Mouse (Mus musculus) limb, embryonic 15.5 days (tissue): ENCODE measurements at regions not wholly inside any gene's neighbourhood (a gene's known extent, or its start where the extent isn't known, plus 50 kb on each side); places are given as distances from the start of the nearest gene placed in this dataset.

ENCODE experiments used
- ATAC-seq: fragments of 200-750 bp; cut with Nextera tagmentation; 2 replicates; pipeline ENCODE4 v1.8.0; 2017; ENCODE audit warnings: low read depth, moderate TSS enrichment; ENCODE audit not compliant: insufficient number of reproducible peaks, low FRiP score, low TSS enrichment
- H3K27ac ChIP-seq: fragments of 300-500 bp; sonication (generic); 2 replicates; pipeline ENCODE4 v1.5.1; 2015; ENCODE audit warnings: moderate library complexity, mild to moderate bottlenecking, inconsistent platforms
- H3K27me3 ChIP-seq: fragments of 300-500 bp; sonication (generic); 2 replicates; pipeline ENCODE4 v1.6.1; 2015; ENCODE audit warnings: inconsistent platforms
- H3K36me3 ChIP-seq: fragments of 300-500 bp; sonication (generic); 2 replicates; pipeline ENCODE4 v1.6.1; 2015; ENCODE audit warnings: inconsistent platforms
- H3K4me1 ChIP-seq: fragments of 300-500 bp; sonication (generic); 2 replicates; pipeline ENCODE4 v1.6.1; 2015; ENCODE audit warnings: inconsistent platforms
- H3K4me2 ChIP-seq: fragments of 300-500 bp; sonication (generic); 2 replicates; pipeline ENCODE4 v1.6.1; 2015; ENCODE audit warnings: mild to moderate bottlenecking, inconsistent platforms
- H3K4me3 ChIP-seq: fragments of 300-500 bp; sonication (generic); 2 replicates; pipeline ENCODE4 v1.5.1; 2015; ENCODE audit warnings: mild to moderate bottlenecking, inconsistent platforms
- H3K9ac ChIP-seq: fragments of 300-500 bp; sonication (generic); 2 replicates; pipeline ENCODE4 v1.6.1; 2015; ENCODE audit warnings: inconsistent platforms
- H3K9me3 ChIP-seq: fragments of 300-500 bp; sonication (generic); 2 replicates; pipeline ENCODE4 v1.6.1; 2016; ENCODE audit warnings: inconsistent platforms
- WGBS: fragments of 180-500 bp; shearing (Covaris S2); methylation state at CpG from one replicate; pipeline ENCODE4 v1.1.7; 2015; 5-methylcytosine and 5-hydroxymethylcytosine counted together

DNA sequence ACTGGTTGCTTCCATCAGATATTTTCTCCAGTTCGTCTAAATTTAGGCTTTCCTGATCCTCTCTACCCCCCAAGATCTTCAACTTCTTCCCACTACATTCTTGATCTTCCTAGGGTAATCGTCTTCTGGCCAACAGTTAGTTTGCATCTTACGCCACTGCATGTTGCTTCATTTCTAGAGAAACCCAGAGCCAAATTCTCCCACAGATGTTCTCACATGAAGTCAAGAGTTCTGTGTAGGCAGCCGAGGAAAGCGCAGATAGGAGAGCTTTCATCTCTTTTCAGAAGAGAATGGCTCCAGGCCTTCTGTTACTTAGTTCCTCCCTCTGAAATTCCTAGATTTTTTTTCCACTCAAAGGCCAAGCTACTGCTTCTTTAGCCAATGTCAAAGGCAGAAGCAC lies 179.9 kb downstream of the Fgf10 start:
- Histone ChIP-seq H3K27ac (0 out of 2 replicates have a peak overlapping the region, but pooled peaks have one; percentile 2), H3K9ac (no peak overlapping the region), H3K4me2 (no peak overlapping the region), H3K27me3 (no peaks in the 10 kb centered on the region), H3K36me3 (no peaks in the 10 kb centered on the region), H3K4me1 (no peaks in the 10 kb centered on the region), H3K9me3 (no peaks in the 10 kb centered on the region), H3K4me3 (no peak overlapping the region)
- WGBS: 75% methylated on average over 5 of the region's 5 CpGs
- ATAC-seq: no peak

DNA sequence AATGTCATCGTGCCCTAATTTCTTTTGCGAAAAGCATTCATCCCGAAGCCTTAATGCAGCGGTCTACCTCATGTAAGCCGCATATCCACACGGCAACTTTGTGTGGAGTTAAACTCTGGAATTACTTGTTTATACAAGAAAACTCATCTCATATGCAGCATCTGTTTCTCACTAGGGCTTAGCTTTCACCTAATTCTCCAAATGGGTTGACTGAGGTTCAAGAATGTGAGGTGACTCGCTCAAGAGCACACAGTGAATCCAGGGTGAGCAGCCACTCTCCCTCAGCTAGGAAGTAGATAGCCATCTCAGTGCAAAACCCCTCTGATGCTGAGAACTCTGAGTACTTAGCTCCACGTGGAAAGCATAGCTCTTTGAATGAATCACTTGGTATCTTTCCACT lies 181.1 kb downstream of the Fgf10 start:
- 71% methylated on average over 8 of the region's 8 CpGs for WGBS
- no peak overlapping the region for H3K27ac ChIP-seq
- ATAC-seq: no peak

DNA sequence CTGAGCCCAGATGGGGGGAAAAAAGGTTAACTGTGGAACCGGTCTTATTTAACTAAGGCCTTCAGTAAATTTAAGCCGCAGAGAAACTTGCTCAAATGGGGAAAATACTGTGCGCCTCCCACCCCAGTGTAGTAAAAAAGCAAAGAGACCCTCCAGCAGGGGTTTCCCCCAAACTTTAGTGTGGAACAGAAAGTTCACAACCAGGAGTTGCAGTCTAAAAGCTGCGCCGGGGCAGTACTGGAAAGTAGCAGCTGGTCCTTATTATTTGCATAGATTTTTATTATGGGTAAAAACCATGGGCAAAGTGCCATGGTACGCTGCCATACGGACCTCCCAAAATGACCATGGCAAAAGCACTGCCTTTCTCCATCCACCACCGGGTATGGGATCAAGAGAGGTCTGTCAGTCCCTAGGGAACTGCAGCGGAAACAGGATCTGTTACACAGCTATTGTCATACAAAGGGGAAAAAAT lies 216.8 kb downstream of the Fgf10 start:
- Histone ChIP-seq H3K9ac (no peak overlapping the region), H3K27ac (no peak overlapping the region), H3K36me3 (no peaks in the 10 kb centered on the region), H3K9me3 (no peaks in the 10 kb centered on the region), H3K4me2 (no peak overlapping the region), H3K4me3 (no peak overlapping the region), H3K4me1 (no peaks in the 10 kb centered on the region), H3K27me3 (no peaks in the 10 kb centered on the region)
- 27% methylated on average over 9 of the region's 9 CpGs for WGBS
- 0 out of 2 replicates have a peak, but pooled peaks have one; percentile 44 for ATAC-seq

More for the DNA sequence above, 181.1 kb downstream of the Fgf10 start:
- H3K9ac ChIP-seq: no peak overlapping the region
- no peaks in the 10 kb centered on the region for H3K36me3 ChIP-seq
- H3K4me3 ChIP-seq: no peak overlapping the region
- H3K4me1 ChIP-seq: no peaks in the 10 kb centered on the region
- H3K4me2 ChIP-seq: no peak overlapping the region
- H3K27me3 ChIP-seq: no peaks in the 10 kb centered on the region
- H3K9me3 ChIP-seq: no peaks in the 10 kb centered on the region

DNA sequence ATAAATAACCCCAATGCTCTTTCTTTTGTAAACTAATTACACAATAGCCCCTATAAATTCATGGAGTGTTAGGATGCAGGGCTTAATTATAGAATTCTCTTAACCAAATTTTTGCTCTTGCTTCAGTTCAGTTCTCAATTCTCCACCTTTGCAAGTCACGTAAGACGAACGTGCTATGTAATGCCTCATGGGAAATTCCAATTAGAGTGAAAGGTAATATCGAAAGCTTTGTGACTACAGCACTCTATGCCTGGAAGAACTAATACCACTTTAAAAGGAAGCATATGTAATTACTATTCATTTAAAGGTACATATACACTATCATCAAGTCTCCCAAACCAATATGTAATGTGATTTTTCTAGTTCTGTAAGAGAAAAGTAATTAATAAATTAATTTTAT lies 225.5 kb downstream of the Fgf10 start:
- no peak overlapping the region for H3K4me3 ChIP-seq
- H3K4me1 ChIP-seq: no peaks in the 10 kb centered on the region
- H3K27me3 ChIP-seq: no peaks in the 10 kb centered on the region
- no peak overlapping the region for H3K4me2 ChIP-seq
- no peak overlapping the region for H3K9ac ChIP-seq
- WGBS: 51% methylated on average over 4 of the region's 4 CpGs
- no peak for ATAC-seq
- no peak overlapping the region for H3K27ac ChIP-seq
- H3K9me3 ChIP-seq: no peaks in the 10 kb centered on the region
- no peaks in the 10 kb centered on the region for H3K36me3 ChIP-seq

DNA sequence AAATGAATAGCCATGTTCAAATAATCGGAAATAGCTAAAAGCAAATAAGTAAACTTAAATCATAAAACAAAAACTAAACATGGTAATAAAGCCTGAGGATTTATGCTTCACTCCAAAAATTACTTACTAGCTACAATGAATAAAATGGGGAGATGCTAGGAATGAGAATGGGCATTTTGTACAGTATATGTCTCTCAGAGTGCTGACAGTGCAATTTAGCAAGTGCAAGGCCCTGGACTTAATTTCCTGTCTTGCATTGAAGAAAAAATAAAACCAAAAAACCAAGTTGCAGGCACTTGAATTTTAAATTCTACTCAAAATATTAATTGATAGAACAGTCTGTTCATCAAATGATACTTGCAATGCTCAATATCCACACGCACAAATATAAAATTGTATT lies 232.4 kb downstream of the Fgf10 start:
- Histone ChIP-seq H3K4me2 (no peak overlapping the region), H3K9me3 (no peaks in the 10 kb centered on the region), H3K4me3 (no peak overlapping the region), H3K27ac (no peak overlapping the region), H3K36me3 (no peaks in the 10 kb centered on the region), H3K27me3 (no peaks in the 10 kb centered on the region), H3K4me1 (no peaks in the 10 kb centered on the region), H3K9ac (no peak overlapping the region)
- ATAC-seq: no peak
- 87% methylated on average over 2 of the region's 2 CpGs for WGBS

DNA sequence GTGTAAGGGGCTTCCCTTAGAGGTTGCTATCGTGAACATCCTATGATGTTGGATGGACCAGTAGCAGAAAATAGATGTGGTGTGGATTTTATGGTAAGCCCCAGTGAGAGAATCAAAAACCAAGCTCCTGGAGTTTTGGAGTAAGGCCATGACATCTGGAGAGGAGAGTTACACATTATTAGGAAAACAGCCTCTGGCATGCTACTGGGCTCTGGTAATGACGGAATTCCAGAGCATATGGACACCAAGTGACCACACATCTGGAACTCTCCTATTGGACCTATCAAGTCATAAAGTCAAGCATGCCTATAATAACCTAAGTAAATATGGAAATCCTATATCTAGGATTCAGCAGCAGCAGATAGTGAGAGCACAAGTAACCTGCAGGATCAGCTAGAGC lies 240.8 kb downstream of the Fgf10 start:
- ATAC-seq: no peak

DNA sequence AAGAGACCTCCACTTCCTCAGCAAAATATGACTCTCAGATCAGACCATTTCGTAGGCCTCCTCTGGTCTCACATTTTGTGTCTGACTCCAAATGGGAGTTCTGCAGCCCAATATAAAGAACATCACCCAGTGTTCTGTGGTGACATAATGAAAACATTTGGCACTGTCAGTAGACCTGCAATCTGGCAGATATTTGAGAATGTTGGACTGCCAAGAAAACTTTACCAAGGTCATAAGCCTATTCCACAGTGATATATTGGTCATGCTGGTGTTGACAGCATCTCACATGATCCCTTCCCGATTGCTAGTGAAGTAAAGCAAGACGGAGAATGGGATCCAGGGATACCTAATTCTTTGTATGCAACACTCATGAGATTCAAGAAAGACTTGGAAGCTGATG lies 271.2 kb downstream of the Fgf10 start:
- no peaks in the 10 kb centered on the region for H3K9me3 ChIP-seq
- no peaks in the 10 kb centered on the region for H3K4me1 ChIP-seq
- no peaks in the 10 kb centered on the region for H3K36me3 ChIP-seq
- 60% methylated on average over 3 of the region's 3 CpGs for WGBS
- H3K27ac ChIP-seq: no peak overlapping the region
- no peaks in the 10 kb centered on the region for H3K27me3 ChIP-seq
- no peak overlapping the region for H3K9ac ChIP-seq
- ATAC-seq: no peak
- no peak overlapping the region for H3K4me2 ChIP-seq
- H3K4me3 ChIP-seq: no peak overlapping the region

More for the DNA sequence above, 240.8 kb downstream of the Fgf10 start:
- H3K4me2 ChIP-seq: no peak overlapping the region
- H3K9me3 ChIP-seq: no peaks in the 10 kb centered on the region
- no peaks in the 10 kb centered on the region for H3K36me3 ChIP-seq
- no peaks in the 10 kb centered on the region for H3K27me3 ChIP-seq
- 38% methylated on average over 2 of the region's 2 CpGs for WGBS
- H3K27ac ChIP-seq: no peak overlapping the region
- 0 out of 2 replicates have a peak, but pooled peaks cover 5% of the 10 kb centered on the region for H3K4me1 ChIP-seq
- no peak overlapping the region for H3K4me3 ChIP-seq
- H3K9ac ChIP-seq: no peak overlapping the region

DNA sequence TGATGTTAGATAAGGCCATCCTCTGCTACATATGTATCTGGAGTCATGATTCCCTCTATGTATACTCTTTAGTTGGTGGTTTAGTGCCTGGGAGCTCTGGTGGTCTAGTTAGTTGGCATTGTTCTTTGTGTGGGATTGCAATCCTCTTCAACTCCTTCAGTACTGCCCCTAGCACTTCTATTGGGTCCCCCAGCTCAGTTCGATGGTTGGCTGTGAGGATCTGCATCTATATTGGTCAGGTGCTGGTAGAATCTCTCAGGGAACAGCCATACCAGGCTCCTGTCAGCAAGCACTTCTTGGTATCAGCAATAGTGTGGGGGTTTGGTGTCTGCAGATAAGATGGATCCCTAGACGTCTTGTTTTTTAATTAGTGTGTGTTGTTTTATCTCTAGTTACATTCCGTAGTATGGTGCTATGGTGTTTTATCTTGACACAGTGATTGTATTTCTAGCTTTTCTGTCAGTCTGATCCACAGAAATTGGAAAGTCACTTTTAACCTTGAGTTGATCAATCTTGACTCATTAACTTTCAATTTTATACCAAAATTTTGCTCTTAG lies 296.6 kb downstream of the Fgf10 start:
- 71% methylated on average over 3 of the region's 3 CpGs for WGBS
- Histone ChIP-seq H3K4me3 (no peak overlapping the region), H3K27ac (no peak overlapping the region), H3K27me3 (no peaks in the 10 kb centered on the region), H3K9ac (no peak overlapping the region), H3K4me1 (no peaks in the 10 kb centered on the region), H3K9me3 (no peaks in the 10 kb centered on the region), H3K36me3 (no peaks in the 10 kb centered on the region), H3K4me2 (no peak overlapping the region)
- no peak for ATAC-seq

DNA sequence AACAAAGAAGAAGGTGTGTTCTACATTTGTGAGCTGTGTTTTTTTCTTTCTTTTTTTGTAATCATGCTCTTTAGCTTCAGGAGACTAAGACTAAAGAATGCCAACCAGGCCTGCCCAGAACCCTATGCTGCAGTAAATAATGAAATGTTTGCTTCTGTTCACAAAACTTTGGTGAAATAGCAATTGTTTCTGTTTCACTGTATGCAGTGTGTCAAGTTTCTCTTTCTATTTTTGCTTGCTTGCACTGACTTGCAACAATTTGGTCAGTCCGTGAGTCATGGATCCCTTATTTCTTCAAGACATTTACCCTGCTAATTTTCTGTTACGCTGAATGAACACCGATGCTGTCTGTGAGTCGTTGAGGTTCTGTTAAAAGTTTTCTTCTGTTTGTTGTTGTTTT lies 298.1 kb downstream of the Fgf10 start:
- Histone ChIP-seq H3K36me3 (no peaks in the 10 kb centered on the region), H3K27ac (no peak overlapping the region), H3K27me3 (no peaks in the 10 kb centered on the region), H3K4me2 (no peak overlapping the region), H3K4me3 (no peak overlapping the region), H3K4me1 (no peaks in the 10 kb centered on the region), H3K9me3 (no peaks in the 10 kb centered on the region), H3K9ac (no peak overlapping the region)
- no peak for ATAC-seq
- WGBS: 82% methylated on average over 4 of the region's 4 CpGs

DNA sequence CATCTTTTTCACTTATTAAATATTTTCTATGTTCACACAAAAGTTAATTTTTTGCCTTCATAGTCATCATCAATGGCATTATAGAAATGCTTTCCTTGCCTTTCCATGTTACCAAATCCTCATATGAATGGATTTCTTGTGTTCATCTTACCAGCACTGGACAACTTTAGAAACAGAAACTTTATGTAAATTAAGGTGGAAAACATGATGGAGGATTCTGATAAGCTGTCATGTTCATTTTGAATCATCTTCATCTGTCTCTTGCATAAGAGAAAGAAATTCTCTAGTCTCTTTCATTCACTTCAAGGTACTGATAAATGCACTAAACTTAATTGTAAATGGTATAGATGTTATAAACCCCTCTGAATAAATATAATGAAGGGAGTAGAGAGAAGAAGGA lies 305.4 kb downstream of the Fgf10 start:
- Histone ChIP-seq H3K27ac (no peak overlapping the region), H3K4me3 (no peak overlapping the region), H3K9me3 (no peaks in the 10 kb centered on the region), H3K9ac (no peak overlapping the region), H3K4me1 (no peaks in the 10 kb centered on the region), H3K36me3 (no peaks in the 10 kb centered on the region), H3K27me3 (no peaks in the 10 kb centered on the region), H3K4me2 (no peak overlapping the region)
- no peak for ATAC-seq

DNA sequence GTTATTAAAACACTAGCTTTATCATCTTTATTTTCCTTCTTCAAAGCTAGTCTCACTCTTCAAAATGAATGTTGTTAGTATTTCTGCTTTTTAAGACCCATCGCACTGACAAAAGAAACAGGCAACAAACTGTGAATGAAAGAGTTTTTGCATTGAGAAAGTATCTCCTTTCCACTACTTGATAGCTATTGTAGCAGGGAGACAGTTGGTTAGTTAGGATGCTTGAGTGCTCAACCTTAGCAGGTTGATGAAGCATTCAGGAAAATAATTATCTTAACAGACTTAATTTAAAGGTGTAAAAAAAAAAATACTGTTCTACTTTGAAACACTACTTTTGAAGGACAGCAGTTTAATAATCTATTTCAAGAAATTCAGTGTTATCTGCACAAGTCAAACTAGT lies 305.9 kb downstream of the Fgf10 start:
- WGBS: 98% methylated on average over 1 of the region's 1 CpGs
- H3K27ac ChIP-seq: no peak overlapping the region
- H3K9me3 ChIP-seq: no peaks in the 10 kb centered on the region
- H3K4me3 ChIP-seq: no peak overlapping the region
- no peaks in the 10 kb centered on the region for H3K27me3 ChIP-seq
- H3K4me1 ChIP-seq: no peaks in the 10 kb centered on the region
- H3K9ac ChIP-seq: no peak overlapping the region
- no peak for ATAC-seq
- H3K4me2 ChIP-seq: no peak overlapping the region
- H3K36me3 ChIP-seq: no peaks in the 10 kb centered on the region

DNA sequence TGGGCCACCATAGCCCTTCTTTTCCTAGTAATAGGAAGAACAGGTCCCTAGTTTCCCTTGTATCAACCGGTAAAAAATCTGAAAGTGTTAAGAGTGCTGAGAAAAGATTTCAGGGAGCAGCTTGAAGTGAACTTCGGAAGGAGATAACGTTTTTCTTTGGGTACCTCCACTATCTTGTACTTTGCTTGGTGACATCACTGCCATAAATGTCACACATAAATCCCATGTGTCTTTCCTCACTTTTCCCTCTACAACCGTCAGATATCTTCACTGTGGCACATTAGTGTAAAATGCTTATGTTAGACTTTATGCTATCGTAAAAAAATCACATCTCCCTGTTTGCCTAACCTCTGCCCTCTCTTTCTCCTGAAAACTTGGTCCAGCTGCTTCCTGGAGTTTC lies 309.9 kb downstream of the Fgf10 start:
- no peak overlapping the region for H3K9ac ChIP-seq
- WGBS: 67% methylated on average over 5 of the region's 5 CpGs
- peaks cover 5% of the 10 kb centered on the region; the same call in 1 of the 2 replicates for H3K4me1 ChIP-seq
- no peak overlapping the region for H3K4me3 ChIP-seq
- H3K27me3 ChIP-seq: no peaks in the 10 kb centered on the region
- H3K36me3 ChIP-seq: no peaks in the 10 kb centered on the region
- no peaks in the 10 kb centered on the region for H3K9me3 ChIP-seq
- H3K27ac ChIP-seq: no peak overlapping the region
- H3K4me2 ChIP-seq: no peak overlapping the region
- ATAC-seq: no peak

DNA sequence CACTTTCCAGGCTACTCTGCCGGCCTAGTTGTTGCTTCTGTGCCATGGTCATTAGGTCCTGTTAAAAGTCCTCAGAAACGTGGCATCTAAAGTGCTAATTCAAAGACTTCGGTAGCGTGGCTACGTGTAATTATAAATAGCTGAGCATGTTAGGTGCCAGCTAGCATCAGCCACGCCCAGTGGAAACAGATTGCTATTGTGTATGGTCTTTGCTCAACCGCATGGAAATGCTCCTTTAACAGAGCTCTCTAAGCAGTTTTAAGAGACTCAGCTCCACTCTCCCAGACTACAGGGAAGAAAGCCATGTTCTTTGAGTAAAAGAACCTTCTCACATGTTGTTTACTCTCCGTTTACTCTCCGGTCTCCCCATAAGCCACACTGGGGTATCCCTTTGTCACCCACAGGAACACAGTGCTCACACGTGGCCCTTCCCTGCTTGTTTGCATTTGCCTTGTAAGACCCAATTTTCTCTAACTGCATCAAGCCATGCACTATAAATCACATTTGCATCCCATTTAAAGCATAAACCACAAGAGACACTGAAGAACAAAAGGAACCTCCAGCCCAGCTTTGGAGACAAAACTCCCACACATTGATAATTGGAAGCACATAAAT lies 311.7 kb downstream of the Fgf10 start:
- Histone ChIP-seq H3K4me2 (no peak overlapping the region), H3K9me3 (no peaks in the 10 kb centered on the region), H3K4me1 (peaks cover 5% of the 10 kb centered on the region; the same call in 1 of the 2 replicates), H3K9ac (no peak overlapping the region), H3K27me3 (no peaks in the 10 kb centered on the region), H3K27ac (no peak overlapping the region), H3K36me3 (no peaks in the 10 kb centered on the region), H3K4me3 (no peak overlapping the region)
- ATAC-seq: no peak
- WGBS: 52% methylated on average over 10 of the region's 10 CpGs
